Mouse (Mus musculus): Measurements from ENCODE around the gene Gdnf. TPM values are rescaled to one million over a fixed set of nuclear protein-coding genes. Genes with fewer than 3 reads are reported as not detected.

The Gdnf gene
- total and polyA plus RNA-seq, 3 experiments, result 0.10 to 0.68 (median 0.39) TPM

GRCm38 (mm10) chr15:7884181-7884580, 73.5 kb downstream of the Gdnf start:
- no peak for DNase-seq
- Histone ChIP-seq H3K79me2 (replicated peaks; ENCODE audit: control insufficient read depth, insufficient read depth, low read length) (no peaks in the 10 kb centered on the region), H3K36me3 (ENCODE audit: control insufficient read depth, insufficient read depth, low read length) (no peaks in the 10 kb centered on the region), H3K27me3 (ENCODE audit: control insufficient read depth, insufficient read depth, low read length) (no peaks in the 10 kb centered on the region), H3K9ac (ENCODE audit: low read depth, low read length) (no peak overlapping the region), H3K4me1 (ENCODE audit: control insufficient read depth, insufficient read depth, low read length) (no peaks in the 10 kb centered on the region), H3K27ac (no peak overlapping the region), H3K4me3 (no peak overlapping the region)
- WGBS, result 95% methylated on average over 11 of the region's 11 CpGs
- TF ChIP-seq POLR2A (IDR thresholded peaks at IDR 0.05; ENCODE audit: insufficient read depth, low read depth, low read length) (no peak), EP300 (IDR thresholded peaks at IDR 0.05; ENCODE audit: insufficient read depth, low read depth, low read length) (no peak), CTCF (IDR thresholded peaks at IDR 0.05) (no peak)
- intact Hi-C loops (cut with DNase I), result no loop called here

GRCm38 (mm10) chr15:7885106-7885505, 74.5 kb downstream of the Gdnf start:
- no peaks in the 10 kb centered on the region for H3K4me1 ChIP-seq (ENCODE audit: control insufficient read depth, insufficient read depth, low read length)
- no peak overlapping the region for H3K9ac ChIP-seq (ENCODE audit: low read depth, low read length)
- H3K4me3 ChIP-seq, result no peak overlapping the region
- no peak overlapping the region for H3K27ac ChIP-seq
- H3K27me3 ChIP-seq (ENCODE audit: control insufficient read depth, insufficient read depth, low read length), result no peaks in the 10 kb centered on the region
- DNase-seq, result no peak
- intact Hi-C loops (cut with DNase I), result no loop called here
- TF ChIP-seq CTCF (IDR thresholded peaks at IDR 0.05), result no peak
- no peak for TF ChIP-seq EP300 (IDR thresholded peaks at IDR 0.05; ENCODE audit: insufficient read depth, low read depth, low read length)
- TF ChIP-seq POLR2A (IDR thresholded peaks at IDR 0.05; ENCODE audit: insufficient read depth, low read depth, low read length), result no peak
- no peaks in the 10 kb centered on the region for H3K79me2 ChIP-seq (replicated peaks; ENCODE audit: control insufficient read depth, insufficient read depth, low read length)
- 79% methylated on average over 10 of the region's 10 CpGs for WGBS
- no peaks in the 10 kb centered on the region for H3K36me3 ChIP-seq (ENCODE audit: control insufficient read depth, insufficient read depth, low read length)

- Histone ChIP-seq H3K4me3 (no peak overlapping the region), H3K9ac (ENCODE audit: low read depth, low read length) (no peak overlapping the region), H3K27me3 (ENCODE audit: control insufficient read depth, insufficient read depth, low read length) (no peaks in the 10 kb centered on the region), H3K27ac (no peak overlapping the region), H3K36me3 (ENCODE audit: control insufficient read depth, insufficient read depth, low read length) (no peaks in the 10 kb centered on the region), H3K4me1 (ENCODE audit: control insufficient read depth, insufficient read depth, low read length) (no peaks in the 10 kb centered on the region), H3K79me2 (replicated peaks; ENCODE audit: control insufficient read depth, insufficient read depth, low read length) (no peaks in the 10 kb centered on the region)
- intact Hi-C loops (cut with DNase I), result no loop called here
- TF ChIP-seq EP300 (IDR thresholded peaks at IDR 0.05; ENCODE audit: insufficient read depth, low read depth, low read length), result no peak
- no peak for TF ChIP-seq POLR2A (IDR thresholded peaks at IDR 0.05; ENCODE audit: insufficient read depth, low read depth, low read length)
- WGBS, result 56% methylated on average over 8 of the region's 8 CpGs
- no peak for DNase-seq
Measured at GRCm38 (mm10) chr15:7886591-7886990, 75.9 kb downstream of the Gdnf start.

Measured in heart, adult 2 months (tissue).